Mouse (Mus musculus) heart, embryonic 15.5 days (tissue): ENCODE results near the gene Cplx1. TPM values are rescaled to one million over a fixed set of nuclear protein-coding genes. Genes with fewer than 3 reads are reported as not detected.

Experiments
- ATAC-seq: fragments of 200-750 bp; cut with Nextera tagmentation; replicated peaks from 2 replicates; pipeline ENCODE4 v1.8.0; 2017; ENCODE audit warnings: low read depth, moderate TSS enrichment; ENCODE audit not compliant: insufficient number of reproducible peaks, insufficient read depth, low FRiP score
- H3K27ac ChIP-seq: fragments of 300-500 bp; sonication (generic); 2 replicates; pipeline ENCODE4 v1.5.1; 2015; ENCODE audit warnings: mild to moderate bottlenecking, inconsistent platforms
- H3K27me3 ChIP-seq: fragments of 300-500 bp; sonication (generic); 2 replicates; pipeline ENCODE4 v1.6.1; 2015; ENCODE audit warnings: inconsistent platforms
- H3K36me3 ChIP-seq: fragments of 300-500 bp; sonication (generic); 2 replicates; pipeline ENCODE4 v1.6.1; 2015; ENCODE audit warnings: mild to moderate bottlenecking, inconsistent platforms
- H3K4me1 ChIP-seq: fragments of 300-500 bp; sonication (generic); replicated peaks from 2 replicates; pipeline ENCODE4 v1.6.1; 2015; ENCODE audit warnings: inconsistent platforms
- H3K4me2 ChIP-seq: fragments of 300-500 bp; sonication (generic); 2 replicates; pipeline ENCODE4 v1.6.1; 2015; ENCODE audit warnings: inconsistent platforms, mild to moderate bottlenecking, moderate library complexity
- H3K4me3 ChIP-seq: fragments of 300-500 bp; sonication (generic); 2 replicates; pipeline ENCODE4 v1.5.1; 2015; ENCODE audit warnings: mild to moderate bottlenecking, inconsistent platforms
- H3K9ac ChIP-seq: fragments of 300-500 bp; sonication (generic); 2 replicates; pipeline ENCODE4 v1.6.1; 2015; ENCODE audit warnings: mild to moderate bottlenecking, inconsistent platforms
- H3K9me3 ChIP-seq: fragments of 300-500 bp; sonication (generic); replicated peaks from 2 replicates; pipeline ENCODE4 v1.6.1; 2016; ENCODE audit warnings: inconsistent platforms
- WGBS: fragments of 180-500 bp; shearing (Covaris S2); methylation state at CpG from one replicate; pipeline ENCODE4 v1.1.7; 2015; ENCODE audit warnings: mixed read lengths; 5-methylcytosine and 5-hydroxymethylcytosine counted together
- polyA plus RNA-seq: library from polyadenylated mRNA; unstranded; fragments of >200 nt; fragmentation: Nextera tagmentation; extraction: Ambion mirVana; gene quantifications from 2 replicates; pipeline ENCODE4 v1.2.1, GENCODE M21; 2015

Gene Cplx1
- polyA plus RNA-seq: 0.66 and 1.9 TPM in 2 replicates

DNA sequence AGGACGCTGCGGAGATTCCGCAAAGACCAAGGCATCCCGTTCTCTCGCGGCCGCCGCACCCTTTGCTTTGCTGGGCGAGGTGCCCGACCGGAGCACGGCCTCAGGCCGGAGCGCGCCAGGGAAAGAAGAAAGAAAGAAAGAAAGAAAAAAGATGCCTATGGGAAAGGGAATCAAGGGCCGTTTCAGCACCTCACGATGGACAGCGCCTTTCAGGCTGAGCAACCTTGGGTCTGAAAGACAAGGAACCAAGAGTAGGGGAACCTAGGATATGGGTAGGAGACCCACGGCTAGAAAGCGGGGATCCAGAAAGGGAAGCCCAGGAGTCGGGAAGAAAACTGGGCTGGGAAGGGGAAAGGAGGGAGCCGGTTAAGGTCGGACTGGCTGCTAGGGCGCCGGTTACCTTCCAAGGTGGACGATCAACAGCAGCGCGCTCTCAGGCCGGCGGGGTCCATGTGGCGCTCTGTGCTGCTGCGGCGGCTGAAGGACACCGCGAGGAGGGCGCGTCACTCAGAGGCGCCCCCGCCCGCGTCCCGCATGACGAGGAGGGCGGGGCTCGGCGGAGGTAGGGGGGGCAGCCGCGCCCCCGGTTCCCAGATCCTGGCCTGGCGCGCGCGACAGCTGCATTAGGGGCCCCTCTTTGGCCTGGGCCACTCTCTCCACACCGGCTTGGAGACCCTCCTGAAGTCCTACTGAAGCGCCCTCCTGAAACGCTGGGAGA, at the start of gene Cplx1:
Gene Cplx1, minus strand, starts transcription at position 536 of the 718 bp plus-strand sequence.
- H3K9ac ChIP-seq: no peak within 1 kb of the TSS
- ATAC-seq: peak; percentile 70; the same call in 1 of the 2 replicates
- peak within 1 kb of the TSS; percentile 71 for H3K4me2 ChIP-seq
- H3K4me3 ChIP-seq: peak within 1 kb of the TSS; percentile 39
- H3K4me1 ChIP-seq: peaks cover 11% of the 10 kb centered on the region
- H3K27me3 ChIP-seq: peaks cover 38% of the 10 kb centered on the region
- no peaks in the 10 kb centered on the region for H3K9me3 ChIP-seq
- H3K36me3 ChIP-seq: no peaks in the 10 kb centered on the region
- WGBS: under 1% methylated on average over 56 of the region's 56 CpGs
- H3K27ac ChIP-seq: no peak within 1 kb of the TSS

DNA sequence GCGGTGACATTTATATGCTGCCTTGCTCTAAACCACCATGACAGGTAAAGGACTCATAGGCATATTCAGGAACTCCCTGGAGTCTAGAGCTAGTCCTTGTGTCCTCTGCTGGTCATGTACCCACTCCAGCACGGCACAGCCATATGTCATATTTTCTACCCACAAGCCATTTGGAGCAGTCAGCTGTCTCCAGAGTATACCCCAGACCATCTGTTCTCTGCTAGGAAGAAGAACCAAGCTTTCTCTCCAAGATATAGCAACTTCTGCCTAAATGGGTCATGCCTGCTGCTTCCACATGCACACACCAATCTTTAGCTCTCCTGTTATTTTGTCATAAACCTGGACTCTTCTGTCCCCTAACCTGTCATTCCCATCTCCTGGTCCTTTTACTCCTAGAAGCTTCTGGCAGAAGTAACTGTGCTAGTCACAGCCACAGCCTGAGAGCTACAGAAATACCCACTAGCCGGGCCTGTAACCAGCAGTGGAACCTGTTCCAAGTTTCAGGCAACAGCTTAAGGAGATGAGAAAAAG, 31.6 kb upstream of the Cplx1 start:
- ATAC-seq: no peak
- 91% methylated on average over 3 of the region's 3 CpGs for WGBS
- no peaks in the 10 kb centered on the region for H3K4me1 ChIP-seq

DNA sequence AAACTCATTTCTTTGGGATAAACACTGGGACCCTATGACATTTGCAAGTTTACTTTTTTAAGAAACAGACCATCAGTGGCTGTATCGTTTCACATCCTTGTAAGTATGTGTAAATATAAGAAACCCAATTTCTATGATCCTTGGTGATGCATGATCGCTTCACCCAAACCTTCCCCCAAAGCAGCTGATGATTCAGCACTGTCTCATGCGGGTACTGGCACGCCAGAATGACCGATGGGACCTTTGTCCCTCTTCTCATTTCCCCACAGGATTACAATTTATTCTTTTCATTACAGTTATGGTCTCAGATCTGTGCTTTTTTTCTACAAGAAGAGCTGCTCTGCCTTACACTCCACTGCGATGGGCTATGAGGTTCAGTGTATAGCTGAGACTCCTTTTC, 23.2 kb upstream of the Cplx1 start:
- no peaks in the 10 kb centered on the region for H3K4me1 ChIP-seq
- 91% methylated on average over 6 of the region's 6 CpGs for WGBS
- no peak overlapping the region for H3K9ac ChIP-seq
- H3K27ac ChIP-seq: no peak overlapping the region
- no peaks in the 10 kb centered on the region for H3K27me3 ChIP-seq
- no peak overlapping the region for H3K4me3 ChIP-seq
- no peak overlapping the region for H3K4me2 ChIP-seq
- no peak for ATAC-seq
- peaks cover 94% of the 10 kb centered on the region for H3K36me3 ChIP-seq
- no peaks in the 10 kb centered on the region for H3K9me3 ChIP-seq

More for the DNA sequence above, 31.6 kb upstream of the Cplx1 start:
- Histone ChIP-seq H3K36me3 (peaks cover 85% of the 10 kb centered on the region), H3K4me3 (no peak overlapping the region), H3K4me2 (no peak overlapping the region), H3K27me3 (no peaks in the 10 kb centered on the region), H3K9ac (no peak overlapping the region), H3K27ac (no peak overlapping the region), H3K9me3 (no peaks in the 10 kb centered on the region)

DNA sequence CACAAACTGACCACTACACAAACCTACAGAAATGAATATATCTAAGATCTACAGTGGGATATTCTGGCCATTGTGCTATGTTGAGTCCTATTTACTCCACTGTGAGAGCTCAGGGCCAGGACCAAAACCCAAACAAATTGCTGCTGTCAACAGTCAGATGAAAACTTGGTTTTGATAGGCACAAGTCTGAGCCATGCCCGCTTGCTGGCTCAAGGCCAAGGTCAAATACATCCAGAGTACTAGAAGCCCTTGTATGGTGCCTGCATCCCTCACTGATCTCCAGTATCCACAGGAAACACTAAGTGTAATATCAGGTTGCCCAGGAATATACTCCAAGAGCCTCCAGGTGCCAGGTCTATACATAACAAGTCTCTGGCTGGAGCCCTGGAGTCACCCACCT, 21.2 kb upstream of the Cplx1 start:
- no peaks in the 10 kb centered on the region for H3K9me3 ChIP-seq
- WGBS: 53% methylated on average over 1 of the region's 1 CpGs
- H3K4me2 ChIP-seq: no peak overlapping the region
- no peak overlapping the region for H3K4me3 ChIP-seq
- no peak for ATAC-seq
- peaks cover 82% of the 10 kb centered on the region for H3K36me3 ChIP-seq
- no peaks in the 10 kb centered on the region for H3K4me1 ChIP-seq
- no peaks in the 10 kb centered on the region for H3K27me3 ChIP-seq
- H3K9ac ChIP-seq: no peak overlapping the region
- no peak overlapping the region for H3K27ac ChIP-seq

DNA sequence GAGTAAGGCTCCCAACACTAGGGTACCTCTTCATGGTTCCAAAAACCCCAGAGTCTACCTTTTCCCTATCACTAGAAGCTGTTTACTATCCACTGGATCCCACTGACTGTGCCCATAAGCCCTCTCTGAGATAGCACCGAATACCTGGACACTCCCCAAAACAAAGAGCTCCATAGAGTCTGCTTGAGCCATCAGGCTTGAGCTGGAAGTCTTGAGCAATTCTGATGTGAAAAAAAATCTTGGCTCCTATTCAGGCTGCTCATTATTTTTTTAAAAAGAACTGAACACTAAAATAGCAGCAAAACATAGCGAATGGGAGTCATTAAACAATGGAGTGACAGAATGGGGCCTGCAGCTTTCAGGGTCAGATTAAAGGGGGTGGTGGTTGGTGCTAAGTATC, 17.3 kb upstream of the Cplx1 start:
- Histone ChIP-seq H3K36me3 (peaks cover 46% of the 10 kb centered on the region), H3K4me2 (no peak overlapping the region), H3K27ac (no peak overlapping the region), H3K4me1 (no peaks in the 10 kb centered on the region), H3K4me3 (no peak overlapping the region), H3K9me3 (no peaks in the 10 kb centered on the region), H3K9ac (no peak overlapping the region), H3K27me3 (no peaks in the 10 kb centered on the region)
- 82% methylated on average over 2 of the region's 2 CpGs for WGBS
- ATAC-seq: no peak

DNA sequence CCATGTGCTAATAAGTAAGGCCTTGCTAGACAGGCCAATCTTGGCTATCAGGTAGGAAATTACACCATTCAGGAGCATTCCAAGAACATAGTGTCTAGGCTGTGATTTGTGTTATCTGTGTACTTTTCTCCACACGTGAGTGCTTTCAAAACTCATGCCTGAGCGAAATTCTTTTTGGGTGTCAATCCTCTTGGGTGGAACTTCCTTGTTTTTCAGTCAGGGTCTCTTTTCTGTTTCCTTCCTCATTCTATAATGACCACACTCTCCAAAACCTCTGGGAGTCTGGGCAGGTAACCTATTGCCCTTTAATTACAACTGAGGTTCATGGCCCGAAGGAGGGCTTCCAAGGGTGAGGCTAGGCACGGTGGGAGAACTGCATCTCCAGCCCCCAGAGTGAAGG, 16.7 kb upstream of the Cplx1 start:
- no peak overlapping the region for H3K4me2 ChIP-seq

DNA sequence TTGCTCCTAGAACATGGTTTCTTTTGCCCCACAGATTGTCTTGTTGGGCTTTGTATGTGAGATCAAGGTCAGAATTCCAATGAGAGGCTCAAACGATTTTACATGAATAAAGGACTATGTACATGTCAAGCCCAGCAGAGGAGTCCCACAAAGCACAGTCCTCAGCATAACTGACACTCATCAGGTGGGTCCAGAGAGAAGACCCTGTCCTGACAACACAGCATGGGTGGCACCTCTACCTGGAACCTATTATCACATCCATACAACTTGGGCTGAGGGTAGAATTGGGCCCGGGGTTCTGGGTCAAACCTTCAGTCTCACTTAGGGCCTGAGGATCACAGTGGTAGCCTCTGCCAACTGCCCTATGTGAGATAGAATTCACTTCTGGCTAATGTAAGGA, 15.6 kb upstream of the Cplx1 start:
- ATAC-seq: no peak
- WGBS: 94% methylated on average over 2 of the region's 2 CpGs

More for the DNA sequence above, 16.7 kb upstream of the Cplx1 start:
- Histone ChIP-seq H3K36me3 (peaks cover 40% of the 10 kb centered on the region), H3K27me3 (no peaks in the 10 kb centered on the region), H3K4me1 (no peaks in the 10 kb centered on the region), H3K27ac (no peak overlapping the region), H3K9me3 (no peaks in the 10 kb centered on the region), H3K4me3 (no peak overlapping the region), H3K9ac (no peak overlapping the region)
- 88% methylated on average over 4 of the region's 4 CpGs for WGBS
- no peak for ATAC-seq

DNA sequence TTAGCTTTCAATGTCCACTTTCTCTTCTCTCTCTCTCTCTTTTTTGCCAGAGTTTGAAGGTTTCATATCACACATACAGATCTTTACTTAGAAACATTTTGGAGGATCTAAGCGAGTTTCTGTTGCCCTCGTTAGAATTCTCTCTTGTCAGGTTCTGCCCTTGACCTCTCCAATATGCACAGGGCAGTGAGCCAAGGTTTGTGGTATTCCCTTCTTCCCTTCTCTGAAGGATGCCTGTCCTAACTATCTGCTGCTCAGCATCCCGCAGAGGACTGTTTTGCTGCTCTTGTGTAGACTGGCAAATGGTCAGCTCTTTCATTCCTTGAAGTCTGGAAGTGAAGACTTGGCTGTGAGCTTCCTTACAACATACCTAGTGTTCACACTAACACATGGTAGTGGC, 14.5 kb upstream of the Cplx1 start:
- ATAC-seq: no peak

More for the DNA sequence above, 15.6 kb upstream of the Cplx1 start:
- Histone ChIP-seq H3K4me1 (no peaks in the 10 kb centered on the region), H3K27ac (no peak overlapping the region), H3K4me3 (no peak overlapping the region), H3K4me2 (no peak overlapping the region), H3K9me3 (no peaks in the 10 kb centered on the region), H3K27me3 (no peaks in the 10 kb centered on the region), H3K9ac (no peak overlapping the region), H3K36me3 (peaks cover 30% of the 10 kb centered on the region)

DNA sequence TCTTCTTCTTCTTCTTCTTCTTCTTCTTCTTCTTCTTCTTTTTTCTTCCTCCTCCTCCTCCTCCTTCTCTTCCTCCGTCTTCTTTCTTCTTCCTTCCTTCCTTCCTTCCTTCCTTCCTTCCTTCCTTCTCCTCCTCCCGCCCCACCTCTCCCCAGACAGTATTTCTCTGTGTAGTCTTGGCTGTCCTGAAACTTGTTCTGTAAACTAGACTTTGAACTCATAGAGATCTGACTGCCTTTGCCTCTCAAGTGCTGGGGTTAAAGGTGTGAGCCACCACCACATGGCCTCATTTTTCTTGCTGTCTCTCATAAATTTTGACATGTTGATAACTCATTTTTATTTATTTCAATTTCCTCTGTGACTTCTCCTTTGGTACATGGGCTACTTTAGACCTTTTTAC, 12.7 kb upstream of the Cplx1 start:
- 80% methylated on average over 2 of the region's 2 CpGs for WGBS

More for the DNA sequence above, 14.5 kb upstream of the Cplx1 start:
- no peak overlapping the region for H3K4me2 ChIP-seq
- H3K36me3 ChIP-seq: peaks cover 19% of the 10 kb centered on the region
- H3K4me1 ChIP-seq: no peaks in the 10 kb centered on the region
- H3K9me3 ChIP-seq: no peaks in the 10 kb centered on the region
- no peak overlapping the region for H3K27ac ChIP-seq
- 70% methylated on average over 3 of the region's 3 CpGs for WGBS
- no peaks in the 10 kb centered on the region for H3K27me3 ChIP-seq
- no peak overlapping the region for H3K4me3 ChIP-seq
- H3K9ac ChIP-seq: no peak overlapping the region

DNA sequence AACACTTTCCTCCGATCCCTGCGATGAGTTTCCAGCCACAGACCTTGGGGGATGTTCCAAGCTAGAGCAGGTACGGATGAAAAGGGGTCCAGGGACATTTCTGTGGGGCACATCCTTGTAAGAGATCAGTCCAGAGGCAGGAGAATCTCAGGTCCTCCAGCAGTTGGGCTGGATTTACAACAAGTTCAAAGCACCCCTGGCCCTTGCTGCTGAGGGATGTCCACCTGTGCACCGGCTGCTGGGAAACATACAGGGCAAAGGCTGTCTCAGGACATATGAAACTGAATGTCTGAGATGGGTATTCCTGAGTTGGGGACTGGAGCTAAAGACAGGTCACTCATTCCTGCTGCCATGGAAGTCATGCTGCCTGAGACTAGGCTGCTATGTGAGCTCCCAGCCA, 7.2 kb upstream of the Cplx1 start:
- WGBS: 65% methylated on average over 4 of the region's 4 CpGs
- no peak overlapping the region for H3K4me3 ChIP-seq
- no peak overlapping the region for H3K27ac ChIP-seq
- H3K4me1 ChIP-seq: no peaks in the 10 kb centered on the region
- no peak overlapping the region for H3K9ac ChIP-seq
- H3K4me2 ChIP-seq: no peak overlapping the region
- no peaks in the 10 kb centered on the region for H3K9me3 ChIP-seq
- 0 out of 2 replicates have a peak, but pooled peaks cover 2% of the 10 kb centered on the region for H3K27me3 ChIP-seq
- no peak for ATAC-seq
- no peaks in the 10 kb centered on the region for H3K36me3 ChIP-seq

More for the DNA sequence above, 12.7 kb upstream of the Cplx1 start:
- Histone ChIP-seq H3K9me3 (no peaks in the 10 kb centered on the region), H3K4me2 (no peak overlapping the region), H3K27ac (no peak overlapping the region), H3K27me3 (no peaks in the 10 kb centered on the region), H3K4me1 (no peaks in the 10 kb centered on the region), H3K36me3 (0 out of 2 replicates have a peak, but pooled peaks cover 2% of the 10 kb centered on the region), H3K9ac (no peak overlapping the region), H3K4me3 (no peak overlapping the region)
- no peak for ATAC-seq

DNA sequence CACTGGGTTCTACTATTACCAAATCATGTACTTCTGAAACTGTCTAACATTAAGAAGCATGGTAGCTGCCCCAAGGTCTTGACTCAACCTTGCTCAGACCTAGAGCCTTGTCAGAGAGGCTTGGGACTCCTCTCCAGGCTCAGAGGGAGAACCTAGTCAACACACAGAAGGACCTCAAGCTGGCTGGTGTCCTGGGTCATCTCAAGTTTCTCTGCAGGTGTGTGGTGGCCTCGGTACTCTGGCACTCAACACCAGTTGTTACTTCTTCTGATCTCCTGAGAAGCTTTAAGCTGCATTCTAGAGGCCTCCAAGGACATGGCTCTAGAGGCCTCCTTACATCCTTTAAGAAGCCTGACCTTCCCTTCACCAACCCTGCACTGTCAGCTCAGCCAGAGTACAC, 4.2 kb upstream of the Cplx1 start:
- H3K4me2 ChIP-seq: no peak overlapping the region
- H3K4me1 ChIP-seq: peaks cover 11% of the 10 kb centered on the region
- H3K4me3 ChIP-seq: no peak overlapping the region
- peaks cover 27% of the 10 kb centered on the region for H3K27me3 ChIP-seq
- 60% methylated on average over 1 of the region's 1 CpGs for WGBS
- no peak for ATAC-seq
- H3K27ac ChIP-seq: no peak overlapping the region
- H3K36me3 ChIP-seq: no peaks in the 10 kb centered on the region
- no peaks in the 10 kb centered on the region for H3K9me3 ChIP-seq
- no peak overlapping the region for H3K9ac ChIP-seq

DNA sequence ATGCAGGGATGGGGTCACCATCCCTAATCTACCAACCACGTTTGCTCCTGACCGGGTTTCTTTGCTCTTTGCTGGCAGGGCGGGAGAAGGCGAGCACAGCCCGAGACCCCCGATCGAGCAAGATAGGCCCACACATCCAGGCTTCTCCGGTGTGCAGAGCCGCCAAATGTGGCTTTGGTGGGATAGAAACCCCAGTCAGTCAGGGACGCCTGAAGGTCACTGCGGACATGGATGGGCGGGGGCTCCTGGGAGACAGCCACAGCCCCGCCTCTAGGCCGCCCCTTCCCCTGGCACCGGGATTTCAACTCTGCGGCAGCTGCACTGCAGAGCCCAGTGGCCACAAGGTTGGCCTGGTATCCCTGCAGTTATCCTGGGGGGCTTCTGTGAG, 377 bp upstream of the Cplx1 start:
- H3K9me3 ChIP-seq: no peaks in the 10 kb centered on the region
- H3K4me3 ChIP-seq: peak overlapping the region; percentile 39
- H3K9ac ChIP-seq: no peak overlapping the region
- H3K36me3 ChIP-seq: no peaks in the 10 kb centered on the region
- peaks cover 38% of the 10 kb centered on the region for H3K27me3 ChIP-seq
- ATAC-seq: no peak
- peaks cover 11% of the 10 kb centered on the region for H3K4me1 ChIP-seq
- WGBS: 1% methylated on average over 16 of the region's 16 CpGs
- no peak overlapping the region for H3K27ac ChIP-seq
- peak overlapping the region; percentile 71 for H3K4me2 ChIP-seq
